Mouse (Mus musculus): ENCODE measurements around the gene Lpp.

Lpp gene

DNA sequence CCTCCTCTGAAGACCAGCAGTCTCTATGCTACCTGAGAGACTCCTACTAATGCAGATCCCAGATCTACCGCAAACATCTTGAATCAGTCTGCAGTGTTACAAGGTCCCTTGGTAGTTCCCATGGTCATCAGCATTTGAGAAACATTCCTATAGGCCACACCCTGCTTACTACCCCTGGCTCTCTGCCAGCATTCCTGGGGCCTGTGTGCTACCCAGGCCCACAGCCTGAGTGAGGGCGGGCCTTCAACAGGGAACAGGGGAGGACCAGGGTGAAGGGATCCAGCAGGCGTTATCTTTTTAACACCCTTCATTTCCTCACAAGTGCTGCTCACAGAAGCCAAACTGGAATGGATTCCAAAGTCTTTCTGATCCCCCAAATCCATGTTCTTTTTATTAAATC lies 173.0 kb downstream of the Lpp start:
- DNase-seq, result peak in 1 of 2 experiments; percentile 28

DNA sequence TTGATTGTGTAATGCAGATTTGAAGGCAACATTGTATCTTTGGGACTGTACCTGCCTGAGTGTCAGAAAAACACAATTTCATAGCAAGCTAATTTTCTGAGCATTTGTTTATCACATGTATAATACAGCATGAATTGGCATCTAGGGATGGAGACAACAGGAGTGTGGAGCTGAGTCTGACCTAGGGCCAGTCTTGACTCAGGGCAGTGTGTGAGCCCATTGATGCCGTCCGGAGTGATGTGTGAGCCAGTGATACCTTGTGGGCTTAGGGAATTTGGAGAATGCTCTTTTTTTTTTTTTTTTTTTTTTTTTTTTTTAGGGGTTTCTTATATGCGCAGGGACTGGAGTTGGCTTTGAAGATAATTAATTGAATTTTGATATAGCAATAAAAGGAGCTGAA lies 174.3 kb downstream of the Lpp start:
- DNase-seq, result no peak

DNA sequence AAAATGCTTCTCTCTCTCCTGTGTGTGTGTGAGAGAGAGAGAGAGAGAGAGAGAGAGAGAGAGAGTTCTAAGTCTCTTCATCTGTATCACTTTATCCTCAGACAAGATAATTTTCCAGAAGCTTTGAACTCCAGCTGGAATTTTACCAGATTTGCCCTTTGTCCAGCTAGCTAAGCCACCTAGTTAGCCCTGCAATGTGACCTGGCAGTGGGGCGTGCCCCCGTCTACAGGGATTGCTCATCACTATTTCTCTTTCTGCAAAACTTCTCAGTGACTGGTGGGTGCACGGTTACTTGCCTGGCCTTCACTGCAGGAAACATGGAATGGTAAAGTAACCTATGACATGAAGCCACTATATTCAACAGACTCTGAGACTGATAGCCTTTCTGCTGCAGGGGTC lies 174.8 kb downstream of the Lpp start:
- DNase-seq, result no peak

DNA sequence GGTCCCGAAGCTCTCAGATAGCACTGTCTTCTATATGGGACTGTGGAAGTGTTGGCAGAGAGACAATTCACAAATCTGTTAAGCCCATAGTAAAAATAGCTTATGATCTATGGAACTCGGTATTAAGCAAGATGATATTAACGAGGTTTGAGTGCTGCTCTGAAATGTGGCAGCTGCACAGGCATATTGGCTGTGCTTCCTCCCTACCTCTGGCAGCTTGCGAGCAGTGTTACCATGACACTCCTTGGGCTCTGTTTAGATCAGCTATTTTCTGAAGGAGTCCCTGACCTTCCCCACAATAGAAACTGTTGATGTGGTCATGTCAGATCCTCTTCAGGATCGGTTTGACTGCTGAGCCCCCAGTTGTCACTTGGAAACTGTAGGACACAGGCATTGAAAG lies 176.4 kb downstream of the Lpp start:
- DNase-seq, result no peak

DNA sequence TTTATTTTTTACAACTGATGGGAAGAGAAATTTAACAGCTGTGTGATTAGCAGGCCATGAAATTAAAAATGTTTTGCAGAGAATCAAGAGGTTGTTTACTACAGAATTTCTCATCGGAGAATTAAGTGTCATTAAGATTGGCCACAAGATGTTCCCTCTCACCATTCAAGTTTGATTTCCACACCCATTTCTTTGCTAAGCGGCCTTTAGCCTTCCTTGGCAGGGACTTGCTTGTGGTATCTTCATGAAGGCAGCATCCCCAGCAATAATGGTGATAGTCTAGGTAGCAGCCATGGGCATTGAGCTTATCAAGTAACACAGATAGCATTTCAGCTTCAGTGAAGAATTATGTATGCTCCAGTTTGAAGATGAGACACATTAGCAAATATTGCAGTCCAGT lies 183.7 kb downstream of the Lpp start:
- DNase-seq, result no peak

DNA sequence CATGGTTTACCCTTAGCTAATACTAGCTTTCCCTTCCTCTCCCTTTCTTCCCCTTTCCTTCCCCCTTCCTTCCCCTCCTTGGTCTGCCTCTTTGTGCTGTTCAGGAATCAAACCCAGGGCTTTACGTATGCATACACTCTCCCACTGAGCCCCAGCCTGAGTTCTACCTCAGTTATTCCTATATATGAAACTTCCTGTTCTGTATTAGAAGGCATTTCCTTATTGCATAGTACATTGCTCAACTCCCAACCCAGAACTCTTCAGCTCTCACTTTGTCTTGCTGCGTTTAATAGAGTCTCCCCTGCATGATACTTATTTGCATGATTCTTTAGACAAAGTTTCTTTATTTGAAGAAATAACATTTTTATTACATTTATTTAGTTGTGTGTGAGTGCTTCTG lies 184.5 kb downstream of the Lpp start:
- DNase-seq, result no peak

DNA sequence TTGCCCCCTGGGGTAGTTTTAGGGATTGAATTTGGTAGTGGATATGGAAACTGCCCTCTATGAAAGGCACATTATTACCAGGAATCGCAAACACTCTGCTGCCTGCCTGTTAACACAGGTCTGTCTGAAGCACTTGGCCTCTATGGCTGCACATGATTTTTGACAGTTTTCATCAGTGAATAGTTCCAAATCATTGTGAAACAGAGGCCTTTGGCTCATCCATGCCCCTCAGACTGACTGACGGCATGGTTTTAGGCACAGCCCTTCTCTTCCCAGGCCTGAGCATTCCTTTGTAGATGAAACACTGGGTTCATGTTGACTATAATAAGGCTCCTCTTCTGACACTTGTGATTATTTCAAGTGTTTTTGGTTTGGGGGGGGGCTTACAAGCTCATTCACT lies 189.5 kb downstream of the Lpp start:
- DNase-seq, result no peak

DNA sequence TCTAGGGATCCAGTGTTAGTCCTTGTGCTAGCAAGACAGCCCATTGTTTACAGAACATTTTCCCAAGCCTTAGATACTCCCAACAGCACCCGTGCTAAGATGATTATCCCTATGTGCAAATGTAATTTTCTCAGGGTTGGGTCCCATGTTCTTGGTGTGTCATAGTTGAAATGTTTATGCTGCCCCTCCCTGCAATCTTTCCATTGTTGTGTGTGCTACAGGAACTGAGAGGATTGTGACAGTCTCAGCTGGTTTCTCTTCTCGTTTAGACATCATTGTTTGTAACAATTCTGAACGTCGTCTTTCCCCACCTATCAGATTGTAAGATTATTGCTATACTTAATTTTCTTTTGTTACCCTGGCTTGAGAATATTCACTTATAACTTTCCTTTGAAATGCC lies 200.2 kb downstream of the Lpp start:
- no peak for DNase-seq

DNA sequence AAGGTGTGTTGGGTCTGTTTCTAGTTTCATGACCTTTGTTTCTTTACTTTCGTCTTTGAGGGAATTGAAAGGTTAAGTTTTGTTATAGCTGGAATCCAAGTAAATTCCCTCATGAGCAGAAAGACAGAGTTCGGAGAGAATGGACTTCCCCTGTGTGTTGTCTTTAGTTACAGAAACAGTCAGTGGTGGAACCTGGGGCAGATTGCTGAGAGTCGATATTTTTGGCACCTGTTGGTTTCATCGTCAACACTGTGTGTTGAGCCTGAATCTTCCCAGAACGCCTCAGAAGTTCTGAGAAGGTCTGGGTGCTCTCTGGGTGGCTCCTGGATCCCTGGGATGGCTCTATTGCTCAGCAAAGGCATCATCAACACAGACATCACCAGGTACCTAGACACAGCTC lies 201.2 kb downstream of the Lpp start:
- no peak for DNase-seq

DNA sequence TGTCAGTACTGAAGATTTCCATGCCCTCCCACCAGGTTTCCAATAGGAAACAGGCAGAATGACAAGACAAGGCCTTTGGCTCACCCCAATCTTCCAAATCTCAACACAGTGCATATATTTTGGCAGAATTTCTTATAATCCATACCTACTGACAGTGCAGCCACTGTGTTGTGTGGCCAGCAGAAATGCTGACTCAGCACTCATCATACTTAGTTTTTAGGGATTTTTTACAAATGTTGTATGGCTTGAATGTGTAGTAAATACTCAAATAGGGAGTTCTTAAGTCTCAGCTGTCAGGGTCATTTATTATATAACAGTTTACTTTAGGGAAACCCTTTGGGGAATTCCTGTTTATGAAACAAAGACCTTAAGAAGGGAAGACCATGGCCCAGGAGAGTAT lies 202.2 kb downstream of the Lpp start:
- DNase-seq, result no peak

DNA sequence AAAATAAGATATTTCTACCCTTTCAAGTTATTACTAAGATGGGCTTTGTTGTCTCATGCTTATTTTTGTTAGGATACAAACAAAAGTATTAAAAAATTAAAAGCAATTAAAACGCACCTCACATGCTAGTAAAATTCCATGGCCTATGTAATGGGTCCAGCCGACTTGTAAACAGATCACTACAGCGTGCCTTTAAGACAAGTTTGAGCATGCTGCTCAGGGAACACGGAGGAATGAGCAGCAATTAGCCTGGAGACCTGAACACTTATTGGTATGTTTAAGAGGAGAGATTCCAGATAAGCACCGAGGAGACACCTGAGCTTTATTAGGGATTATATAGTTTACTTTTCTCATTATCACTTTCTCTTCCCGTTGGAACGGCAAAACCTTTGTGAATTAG lies 205.3 kb downstream of the Lpp start:
- DNase-seq, result no peak

DNA sequence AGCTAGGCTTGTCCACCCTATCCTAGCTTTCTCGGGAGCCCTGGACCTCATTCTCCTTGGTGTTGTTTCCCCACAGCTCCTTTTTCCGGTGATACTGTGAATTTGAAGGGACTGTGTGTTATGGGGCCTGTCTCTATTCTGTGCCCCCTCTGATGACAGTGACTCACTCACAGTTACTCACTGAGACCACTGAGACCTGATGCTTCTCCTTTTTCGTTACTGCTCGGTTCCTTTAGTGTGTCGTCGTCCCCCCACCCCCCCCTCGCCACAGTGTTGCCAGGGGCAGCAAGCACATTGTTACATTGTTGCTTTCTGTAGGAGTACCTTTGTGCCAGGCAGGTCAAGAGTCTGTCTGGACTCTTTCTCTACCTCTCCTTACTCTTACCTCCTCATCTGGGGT lies 206.5 kb downstream of the Lpp start:
- DNase-seq, result no peak

DNA sequence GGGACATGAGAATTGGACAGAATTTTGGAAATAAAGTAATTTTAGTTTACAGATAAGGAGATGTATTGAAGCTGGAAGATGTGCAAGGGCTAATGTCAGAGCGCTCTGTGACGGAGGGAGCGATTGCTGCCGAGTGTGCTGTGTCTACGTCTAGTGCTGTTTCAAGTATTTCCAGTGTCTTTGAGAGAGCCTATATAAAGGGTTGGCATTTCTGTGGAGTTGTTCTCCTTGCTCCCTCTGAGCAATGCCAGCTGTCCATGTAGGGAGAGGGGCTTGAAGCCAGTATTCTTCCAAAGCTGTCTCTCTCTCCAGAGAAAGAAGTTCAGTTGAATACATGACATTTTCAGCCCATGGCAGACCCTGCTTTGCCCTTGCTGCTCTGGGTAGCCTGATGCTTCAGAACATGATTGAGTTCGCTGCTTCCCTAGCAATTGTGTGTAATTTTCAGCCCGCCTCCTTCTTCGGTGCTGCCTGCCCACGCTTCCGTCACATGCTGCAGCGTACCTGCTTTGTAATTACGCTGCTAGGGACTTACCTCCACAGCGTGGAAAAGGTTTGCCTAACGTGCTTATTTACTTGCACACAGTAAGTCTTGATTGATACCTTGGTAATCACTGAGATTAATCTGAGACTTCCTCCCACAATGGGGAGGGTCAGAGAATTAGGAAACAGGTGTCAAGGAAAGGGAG lies 207.1 kb downstream of the Lpp start:
- DNase-seq, result no peak

DNA sequence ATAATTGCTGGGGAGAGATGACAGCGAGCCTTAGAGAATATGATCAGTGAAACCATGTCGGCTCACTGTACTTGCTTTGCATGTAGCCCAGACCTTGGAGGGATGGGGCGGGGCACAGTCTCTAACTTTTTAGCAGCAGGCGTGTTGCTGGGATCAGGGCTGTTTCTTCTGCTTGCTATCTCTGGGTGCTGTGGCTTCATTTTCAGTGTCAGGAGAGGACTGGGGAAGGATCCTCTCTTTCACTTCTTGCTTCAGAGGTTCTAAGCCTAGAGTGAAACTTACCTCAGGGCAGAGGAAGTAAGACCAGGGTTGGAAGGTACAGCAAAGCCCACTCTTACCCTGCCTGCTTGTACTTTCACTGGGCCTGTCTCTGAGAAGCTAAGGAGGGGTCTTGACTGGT lies 210.0 kb downstream of the Lpp start:
- DNase-seq, result no peak

DNA sequence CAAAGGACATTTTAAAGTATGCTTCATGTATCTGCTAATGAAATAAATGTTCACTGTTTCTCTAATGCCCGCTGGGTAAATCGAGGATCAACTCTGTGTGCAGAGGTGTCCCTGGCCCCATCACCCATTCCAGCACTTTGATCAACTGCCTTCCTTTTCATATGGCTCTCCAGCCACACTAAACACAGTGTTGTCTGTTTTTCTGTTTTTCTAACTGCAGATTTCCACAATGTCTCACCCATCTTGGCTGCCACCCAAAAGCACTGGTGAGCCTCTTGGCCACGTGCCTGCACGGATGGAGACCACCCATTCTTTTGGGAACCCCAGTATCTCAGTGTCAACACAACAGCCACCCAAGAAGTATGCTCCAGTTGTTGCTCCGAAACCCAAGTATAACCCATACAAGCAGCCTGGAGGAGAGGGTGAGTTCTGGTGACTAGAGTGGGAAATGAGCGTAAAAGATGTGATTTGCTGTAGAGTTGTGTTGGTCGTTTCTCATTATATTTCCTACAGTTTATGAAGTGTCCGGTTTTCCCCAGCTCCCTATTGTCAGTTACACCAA lies 214.7 kb downstream of the Lpp start:
- peak in 1 of 2 experiments; percentile 25 for DNase-seq

DNA sequence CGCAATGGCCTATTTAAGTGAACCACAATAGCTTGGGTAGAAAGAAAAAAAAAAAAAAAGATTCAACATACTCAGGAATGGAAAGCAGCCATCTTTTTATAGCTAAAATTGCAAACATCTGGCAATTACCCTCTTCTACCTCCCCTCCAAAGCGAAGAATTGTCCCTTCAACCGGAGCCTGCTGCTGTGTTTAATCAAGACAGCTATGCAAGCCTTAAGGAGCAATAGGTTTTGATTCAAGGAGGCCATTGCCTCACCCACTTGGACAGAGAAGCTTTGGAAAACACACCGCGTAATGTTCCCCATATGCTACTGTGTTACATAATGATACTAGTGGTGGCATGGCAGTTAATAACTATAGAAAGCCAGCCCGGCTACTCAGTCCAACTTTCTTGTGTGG lies 226.2 kb downstream of the Lpp start:
- DNase-seq, result no peak

DNA sequence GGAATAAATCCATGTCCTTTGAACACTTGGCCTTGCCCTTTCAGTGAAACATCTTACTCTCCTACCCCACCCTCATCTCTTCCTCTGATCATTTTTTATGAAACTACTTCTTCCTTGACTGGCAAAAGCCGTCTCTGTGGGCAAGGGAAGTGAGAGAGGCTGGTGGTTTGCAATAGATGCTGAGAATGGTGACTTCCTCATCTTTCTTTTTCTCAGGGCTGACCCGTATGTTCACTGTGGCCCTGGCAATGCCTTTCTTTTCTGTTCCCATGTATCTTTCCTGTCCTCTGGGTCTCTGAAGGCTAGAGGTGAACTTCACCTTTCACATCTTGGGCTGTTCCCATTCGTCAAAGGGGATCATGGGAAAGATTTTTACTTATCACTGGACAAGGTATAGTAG lies 226.7 kb downstream of the Lpp start:
- DNase-seq, result no peak

DNA sequence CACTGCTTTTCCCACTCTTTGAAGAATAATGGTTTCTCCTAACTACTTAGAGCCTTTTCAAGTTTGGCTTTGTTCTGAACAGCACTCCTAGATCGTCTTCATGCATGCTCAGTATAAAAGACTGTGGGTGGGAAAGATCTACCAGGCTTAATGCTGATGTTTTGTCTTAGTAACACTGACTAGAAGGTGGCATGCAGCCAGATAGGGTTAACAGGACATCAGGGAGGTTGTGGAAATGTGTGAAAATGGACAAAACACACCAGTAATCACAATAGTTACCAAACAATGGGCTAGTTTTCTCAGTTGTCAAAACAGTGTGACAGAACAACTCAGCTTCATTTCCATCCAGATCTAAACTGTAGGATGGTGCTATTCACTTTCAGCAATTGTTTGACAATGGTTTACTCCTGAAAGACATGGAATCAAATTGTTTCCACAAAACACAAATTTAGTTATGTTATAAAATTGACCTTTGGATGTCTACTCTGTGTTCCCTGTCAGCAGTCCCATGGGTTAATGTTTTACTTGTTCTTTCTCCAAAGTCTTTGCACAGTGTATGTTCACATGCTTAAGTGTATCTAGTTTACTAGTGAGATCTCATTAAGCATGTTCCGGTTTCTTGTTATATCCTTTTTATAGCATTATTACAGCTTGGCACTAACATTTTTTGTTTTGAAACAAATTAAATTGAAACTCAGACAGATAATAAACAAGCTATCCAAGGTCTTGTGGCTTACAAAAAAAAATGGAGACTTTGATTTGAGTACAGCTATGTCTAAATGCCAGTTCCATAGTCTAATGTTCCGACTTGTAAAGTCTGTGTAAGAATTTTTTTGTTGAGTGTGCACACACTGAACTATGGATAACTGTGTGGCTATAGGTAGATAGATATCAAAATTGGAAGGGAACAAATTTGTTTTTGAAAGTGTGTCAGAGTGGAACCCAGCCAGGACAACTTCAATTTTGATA lies 229.2 kb downstream of the Lpp start:
- DNase-seq, result no peak

DNA sequence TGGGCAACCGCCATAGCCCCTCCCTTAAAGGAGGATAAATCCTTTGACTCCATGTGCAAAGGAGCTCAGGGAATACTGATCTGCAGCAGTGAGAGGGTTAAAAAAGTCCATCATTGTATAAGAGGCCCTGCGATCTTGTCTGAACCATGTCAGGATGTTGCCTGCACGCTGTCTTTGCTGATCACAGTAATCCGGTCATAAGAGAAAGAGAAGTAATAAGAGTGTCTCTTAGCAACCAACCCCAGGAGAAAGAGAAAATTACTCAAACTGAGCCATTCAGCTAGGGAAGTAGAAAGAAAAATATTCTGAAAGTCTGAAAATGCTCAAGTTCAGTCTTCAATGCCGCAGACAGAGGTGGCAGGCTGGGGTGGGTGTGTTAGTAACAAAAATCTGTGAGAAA lies 231.0 kb downstream of the Lpp start:
- DNase-seq, result no peak

DNA sequence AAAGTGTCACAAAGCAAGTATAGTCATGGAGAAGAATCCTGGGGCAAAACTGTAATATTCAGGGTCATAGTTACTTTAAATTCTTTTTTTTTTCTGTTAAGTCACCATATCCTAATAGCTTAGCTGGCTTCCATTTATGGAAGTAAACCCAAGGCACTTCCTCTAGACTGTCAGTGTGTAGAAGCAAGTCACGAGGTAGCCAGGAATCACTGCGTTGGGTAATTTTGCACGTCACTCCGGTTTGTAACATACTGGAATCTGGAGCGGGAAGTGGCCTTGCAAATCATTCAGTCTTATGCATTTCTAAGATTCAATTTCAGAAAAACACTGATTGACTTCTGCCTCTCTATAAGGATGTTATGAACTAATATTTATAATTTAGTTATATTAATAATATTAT lies 232.3 kb downstream of the Lpp start:
- DNase-seq, result no peak

DNA sequence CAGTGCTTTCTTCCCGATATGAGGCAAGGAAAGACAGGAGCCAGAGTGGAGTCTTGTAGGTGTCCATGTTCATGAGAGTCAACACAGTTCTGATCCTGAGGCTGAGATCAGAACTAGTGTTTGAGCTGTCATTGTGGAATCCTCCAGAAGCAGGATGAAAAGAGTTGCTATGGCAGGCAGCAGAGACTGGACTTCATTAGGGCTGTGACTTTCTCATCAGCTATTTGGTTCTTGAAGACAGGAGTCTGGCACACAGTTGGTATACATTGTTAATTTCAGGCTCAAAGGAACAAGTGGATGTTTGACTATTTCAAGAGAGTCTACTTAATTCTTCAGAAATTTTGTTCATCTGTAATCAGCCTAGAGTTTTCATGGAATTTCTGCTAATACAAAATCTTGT lies 235.5 kb downstream of the Lpp start:
- DNase-seq, result no peak

DNA sequence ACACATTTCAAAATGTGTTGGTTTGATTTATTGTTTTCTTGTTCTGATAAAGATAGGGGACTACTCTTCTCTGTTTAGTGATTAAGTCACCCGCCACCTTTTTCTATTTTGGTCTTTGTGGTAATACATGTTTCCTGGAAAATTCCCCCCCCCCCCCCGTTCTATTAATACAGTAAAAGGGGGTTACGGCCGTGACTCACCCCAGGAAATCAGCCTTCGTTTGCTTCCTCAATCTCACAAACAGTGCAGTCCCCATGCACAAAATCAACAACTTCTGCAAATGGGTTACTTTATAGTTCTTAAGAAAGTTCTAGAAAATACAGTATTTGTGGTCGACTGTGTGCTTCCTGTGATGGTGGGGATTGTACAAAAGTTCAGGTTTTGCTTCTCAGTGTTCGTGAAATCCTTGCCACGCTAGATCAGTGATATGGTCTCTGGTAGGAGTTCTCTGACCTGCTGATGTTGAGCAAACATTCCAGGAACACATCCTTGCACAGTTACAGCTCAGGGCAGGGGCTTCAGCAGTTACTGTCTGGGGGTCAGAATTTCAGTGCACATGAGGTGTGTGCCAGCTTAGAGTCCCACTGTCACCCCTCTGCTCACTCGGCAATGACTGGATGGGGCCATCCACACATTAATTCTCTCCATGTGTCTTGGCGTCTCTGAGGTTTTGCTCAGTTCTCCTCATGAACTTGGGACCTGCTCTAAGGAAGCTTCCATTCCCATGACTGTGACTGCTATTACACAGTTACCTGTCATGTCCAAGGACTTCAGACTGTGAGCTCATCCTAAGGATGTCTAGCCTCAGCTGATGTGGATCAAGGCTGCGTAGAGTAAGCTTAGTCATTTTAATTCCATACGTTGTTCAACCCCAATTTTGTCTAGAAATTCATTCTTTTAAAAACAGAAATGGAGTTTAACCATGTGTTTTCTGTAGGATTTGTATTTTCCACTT lies 236.2 kb downstream of the Lpp start:
- no peak for DNase-seq

DNA sequence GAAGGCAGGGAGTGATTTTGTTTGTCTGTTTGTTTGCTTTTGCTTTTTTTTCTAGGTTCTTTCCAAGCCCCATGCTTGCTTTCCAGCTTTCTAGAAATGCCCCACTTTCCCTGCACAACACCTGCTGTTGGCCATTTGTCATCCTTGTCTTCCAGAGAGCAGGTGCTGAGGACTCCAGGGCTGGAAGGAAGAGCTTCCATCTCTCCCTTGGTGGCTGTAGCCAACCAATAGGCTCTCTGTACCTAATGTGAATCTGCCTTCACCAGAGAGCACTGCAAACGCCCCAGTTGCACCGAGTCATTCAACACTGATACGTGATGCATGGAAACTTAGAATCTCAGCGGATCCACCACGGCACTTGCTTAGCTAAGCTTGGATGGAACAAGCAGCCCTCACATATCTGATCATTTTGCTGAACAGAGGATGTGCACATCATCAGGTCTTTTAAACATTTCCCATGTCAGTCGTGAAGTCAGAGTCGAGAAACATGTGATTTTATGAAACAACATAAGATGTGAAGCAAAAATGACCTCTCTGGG lies 242.1 kb downstream of the Lpp start:
- DNase-seq, result peak; percentile 70 to 75

All from cerebellum, postnatal 25 days (tissue).